25 mouse cellular contexts compared by ENCODE assay signal in the genomic region with DNA sequence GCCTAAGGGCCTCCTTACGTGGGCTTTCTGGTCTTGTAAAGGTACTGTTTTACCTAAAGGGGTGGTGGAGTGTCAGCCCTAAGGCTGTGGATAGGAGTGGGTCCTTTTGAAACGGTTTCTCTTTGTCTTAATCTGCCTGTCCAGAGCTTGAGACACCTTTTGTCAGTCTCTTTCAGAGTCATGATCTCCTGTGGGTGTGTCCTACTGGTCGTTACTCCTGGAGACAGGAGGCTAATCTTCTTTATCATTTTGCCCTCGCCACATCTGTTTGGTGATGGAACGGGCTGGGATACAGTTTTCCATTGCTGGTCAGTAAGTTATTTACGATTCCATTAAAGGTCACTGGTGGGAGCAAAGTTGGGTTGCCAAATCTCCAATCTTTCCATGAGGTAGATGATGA.
"Had no signal": no experiment of that assay in that cellular context is flagged by ENCODE, and none has a peak within 500 bp of the region (broad histone marks: within the 10 kb centered on the region; RNA-seq: fewer than 3 reads in every experiment).

No protein-coding gene starts in this region.

- H3K27me3 ChIP-seq: heart, embryonic 13.5 days; heart, embryonic 15.5 days; hindbrain, embryonic 13.5 days; hindbrain, embryonic 15.5 days; kidney, embryonic 15.5 days; limb, embryonic 15.5 days; liver, embryonic 15.5 days had no signal

- H3K36me3 ChIP-seq: heart, embryonic 10.5 days; heart, embryonic 13.5 days; heart, embryonic 15.5 days; hindbrain, embryonic 13.5 days; hindbrain, embryonic 15.5 days; kidney, embryonic 15.5 days; limb, embryonic 13.5 days; limb, embryonic 15.5 days; liver, embryonic 15.5 days had no signal

- ATAC-seq: hindbrain, postnatal 0 days; intestine, embryonic 16.5 days had no signal

- H3K4me1 ChIP-seq: hindbrain, embryonic 15.5 days; liver, embryonic 15.5 days had no signal

- H3K4me2 ChIP-seq: heart, embryonic 13.5 days; heart, embryonic 15.5 days; hindbrain, embryonic 13.5 days; hindbrain, embryonic 15.5 days; kidney, embryonic 15.5 days; limb, embryonic 13.5 days; limb, embryonic 15.5 days; liver, embryonic 15.5 days had no signal

- H3K9ac ChIP-seq: heart, embryonic 13.5 days; heart, embryonic 15.5 days; hindbrain, embryonic 13.5 days; hindbrain, embryonic 15.5 days; kidney, embryonic 15.5 days; limb, embryonic 13.5 days; limb, embryonic 15.5 days; liver, embryonic 15.5 days had no signal

- H3K27ac ChIP-seq: heart, embryonic 10.5 days; heart, embryonic 13.5 days; heart, embryonic 15.5 days; hindbrain, embryonic 13.5 days; hindbrain, embryonic 15.5 days; hindbrain, postnatal 0 days; kidney, embryonic 15.5 days; kidney, postnatal 0 days; limb, embryonic 13.5 days; limb, embryonic 15.5 days; liver, embryonic 15.5 days had no signal

- DNase-seq: gastrocnemius, postnatal 14 days; gastrocnemius, postnatal 36 days; heart, adult 18-20 months; heart, postnatal 14 days; heart, postnatal 36 days; kidney, adult 11 months; kidney, adult 2 months; kidney, adult 9 months; kidney, postnatal 14 days; kidney, postnatal 36 days; layer of hippocampus, adult 9-11 months; layer of hippocampus, postnatal 36 days; left cerebral cortex, postnatal 4 days had no signal

- H3K4me3 ChIP-seq: heart, embryonic 10.5 days; heart, embryonic 13.5 days; heart, embryonic 15.5 days; hindbrain, embryonic 13.5 days; hindbrain, embryonic 15.5 days; kidney, embryonic 15.5 days; limb, embryonic 13.5 days; limb, embryonic 15.5 days; liver, embryonic 15.5 days had no signal

- H3K9me3 ChIP-seq: heart, embryonic 10.5 days; heart, embryonic 13.5 days; heart, embryonic 15.5 days; hindbrain, embryonic 13.5 days; hindbrain, embryonic 15.5 days; kidney, embryonic 15.5 days; limb, embryonic 13.5 days; limb, embryonic 15.5 days; liver, embryonic 15.5 days had no signal
